Mouse (Mus musculus): ENCODE data around the gene Them4. TPM values are rescaled to one million over a fixed set of nuclear protein-coding genes. Genes with fewer than 3 reads are reported as not detected.

The Them4 gene
- polyA plus RNA-seq (2012; rRNA removed; ENCODE audit: low replicate concordance): 0.80 and 2.6 TPM in 2 replicates

GRCm38 (mm10) chr3:94309633-94310363 lies at the start of gene Them4:
Gene Them4 (plus strand): TSS chr3:94310089.

GRCm38 (mm10) chr3:94263736-94264135 lies 46.2 kb upstream of the Them4 start, which contains the start of gene Gm4778:
Gene Gm4778 (plus strand): TSS chr3:94264036.

GRCm38 (mm10) chr3:94341959-94342422 lies 32.1 kb downstream of the Them4 start, which contains the start of gene Them5:
Gene Them5 (plus strand): TSS chr3:94342099.

GRCm38 (mm10) chr3:94362138-94362537 lies 52.2 kb downstream of the Them4 start, which contains the start of gene C2cd4d:
Gene C2cd4d (plus strand): TSS chr3:94362438.

GRCm38 (mm10) chr3:94372641-94373040 lies 62.8 kb downstream of the Them4 start, which contains the start of gene Rorc:
Gene Rorc (plus strand): TSS chr3:94372794.

Other genes with a start within 250 kb of the Them4 start
- gene Gm10697, start 237.4 kb upstream of the Them4 start, polyA plus RNA-seq (2012; rRNA removed; ENCODE audit: low replicate concordance): not detected in 2 replicates
- not detected in 2 replicates for gene Gm10696, start 131.9 kb upstream of the Them4 start, polyA plus RNA-seq (2012; rRNA removed; ENCODE audit: low replicate concordance)
- not detected in 2 replicates for gene Gm5286, start 113.4 kb upstream of the Them4 start, polyA plus RNA-seq (2012; rRNA removed; ENCODE audit: low replicate concordance)
- gene Gm4778, start 46.1 kb upstream of the Them4 start, polyA plus RNA-seq (2012; rRNA removed; ENCODE audit: low replicate concordance): not detected in 2 replicates
- 0.13 and 1.8 TPM in 2 replicates for gene Them5, start 32.0 kb downstream of the Them4 start, polyA plus RNA-seq (2012; rRNA removed; ENCODE audit: low replicate concordance)
- 1.1 and 4.3 TPM in 2 replicates for gene C2cd4d, start 52.3 kb downstream of the Them4 start, polyA plus RNA-seq (2012; rRNA removed; ENCODE audit: low replicate concordance)
- 20.3 and 32.9 TPM in 2 replicates for gene Rorc, start 62.7 kb downstream of the Them4 start, polyA plus RNA-seq (2012; rRNA removed; ENCODE audit: low replicate concordance)
- 0.53 and 1.1 TPM in 2 replicates for gene Lingo4, start 88.4 kb downstream of the Them4 start, polyA plus RNA-seq (2012; rRNA removed; ENCODE audit: low replicate concordance)
- 0.25 and 1.6 TPM in 2 replicates for gene Tdrkh, start 103.2 kb downstream of the Them4 start, polyA plus RNA-seq (2012; rRNA removed; ENCODE audit: low replicate concordance)
- gene Mrpl9, start 133.2 kb downstream of the Them4 start, polyA plus RNA-seq (2012; rRNA removed; ENCODE audit: low replicate concordance): 23.7 and 27.7 TPM in 2 replicates
- gene Oaz3, start 133.8 kb downstream of the Them4 start, polyA plus RNA-seq (2012; rRNA removed; ENCODE audit: low replicate concordance): not detected in 2 replicates
- 0.04 and 0.27 TPM in 2 replicates for gene Celf3, start 168.2 kb downstream of the Them4 start, polyA plus RNA-seq (2012; rRNA removed; ENCODE audit: low replicate concordance)
- gene Riiad1, start 170.3 kb downstream of the Them4 start, polyA plus RNA-seq (2012; rRNA removed; ENCODE audit: low replicate concordance): 0.45 TPM in 1 of 2 replicates, not detected in the other

All from mammary gland, adult 2 months (tissue).